Mouse (Mus musculus): ENCODE data around the gene Sipa1l2. TPM values are rescaled to one million over a fixed set of nuclear protein-coding genes. Genes with fewer than 3 reads are reported as not detected.
A peak's percentile ranks its signal among the peaks of the same experiment; 100 is the strongest.

The Sipa1l2 gene
- polyA plus RNA-seq, 2 experiments: 0.47 to 0.69 TPM

- WGBS (ENCODE audit: insufficient replicate concordance): 71% methylated on average over 8 of the region's 8 CpGs
- Histone ChIP-seq H3K27me3 (ENCODE audit: control insufficient read depth, insufficient read depth, low read length) (no peaks in the 10 kb centered on the region), H3K9ac (replicated peaks) (no peak overlapping the region), H3K4me1 (replicated peaks; ENCODE audit: control insufficient read depth in 2 of 2, insufficient read depth in 2 of 2, low read length in 1 of 2) (peaks cover 0 to 10% of the 10 kb centered on the region in 2 experiments; a peak in 2 of 4 replicates), H3K4me2 (ENCODE audit: low read depth) (no peak overlapping the region), H3K36me3 (replicated peaks; ENCODE audit: control insufficient read depth, insufficient read depth, low read depth) (no peaks in the 10 kb centered on the region), H3K27ac (no peak overlapping the region), H3K4me3 (ENCODE audit: insufficient read depth in 1 of 2, low read depth in 2 of 2, low read length in 2 of 2) (no peak overlapping the region), H3K9me3 (ENCODE audit: control insufficient read depth, low read length) (no peaks in the 10 kb centered on the region)
- ATAC-seq (ENCODE audit: insufficient read depth) (no peak), DNase-seq (ENCODE audit: low read depth in 3 of 3, low spot score in 3 of 3) (no peak)
- TF ChIP-seq CTCF (IDR thresholded peaks at IDR 0.05; ENCODE audit: low read depth) (no peak), EP300 (IDR thresholded peaks at IDR 0.05; ENCODE audit: low read depth) (no peak)
Measured at GRCm38 (mm10) chr8:125604817-125605512, 35.4 kb upstream of the Sipa1l2 start.

GRCm38 (mm10) chr8:125604213-125604816, 34.7 kb upstream of the Sipa1l2 start:
- no peak for ATAC-seq (ENCODE audit: insufficient read depth)
- Histone ChIP-seq H3K9ac (replicated peaks) (no peak overlapping the region), H3K36me3 (replicated peaks; ENCODE audit: control insufficient read depth, insufficient read depth, low read depth) (no peaks in the 10 kb centered on the region), H3K9me3 (ENCODE audit: control insufficient read depth, low read length) (no peaks in the 10 kb centered on the region), H3K4me3 (ENCODE audit: insufficient read depth in 1 of 2, low read depth in 2 of 2, low read length in 2 of 2) (no peak overlapping the region), H3K4me2 (ENCODE audit: low read depth) (no peak overlapping the region), H3K27me3 (ENCODE audit: control insufficient read depth, insufficient read depth, low read length) (no peaks in the 10 kb centered on the region), H3K27ac (no peak overlapping the region), H3K4me1 (replicated peaks; ENCODE audit: control insufficient read depth in 2 of 2, insufficient read depth in 2 of 2, low read length in 1 of 2) (peaks cover 0 to 10% of the 10 kb centered on the region in 2 experiments; a peak in 2 of 4 replicates)
- no peak for DNase-seq (ENCODE audit: low read depth in 3 of 3, low spot score in 3 of 3)
- TF ChIP-seq EP300 (IDR thresholded peaks at IDR 0.05; ENCODE audit: low read depth): no peak
- 74% methylated on average over 18 of the region's 18 CpGs for WGBS (ENCODE audit: insufficient replicate concordance)

GRCm38 (mm10) chr8:125603312-125603840, 33.8 kb upstream of the Sipa1l2 start:
- H3K4me2 ChIP-seq (ENCODE audit: low read depth): no peak overlapping the region
- WGBS (ENCODE audit: insufficient replicate concordance): 62% methylated on average over 8 of the region's 8 CpGs
- ATAC-seq (ENCODE audit: insufficient read depth) (peak; percentile 31; the same call in 1 of the 2 replicates), DNase-seq (ENCODE audit: low read depth in 3 of 3, low spot score in 3 of 3) (no peak)
- no peak overlapping the region for H3K27ac ChIP-seq
- no peaks in the 10 kb centered on the region for H3K27me3 ChIP-seq (ENCODE audit: control insufficient read depth, insufficient read depth, low read length)
- TF ChIP-seq CTCF (IDR thresholded peaks at IDR 0.05; ENCODE audit: low read depth) (no peak), EP300 (IDR thresholded peaks at IDR 0.05; ENCODE audit: low read depth) (no peak)
- H3K4me1 ChIP-seq (replicated peaks; ENCODE audit: control insufficient read depth in 2 of 2, insufficient read depth in 2 of 2, low read length in 1 of 2): peaks cover 0 to 10% of the 10 kb centered on the region in 2 experiments; a peak in 2 of 4 replicates
- H3K9me3 ChIP-seq (ENCODE audit: control insufficient read depth, low read length): no peaks in the 10 kb centered on the region
- no peak overlapping the region for H3K4me3 ChIP-seq (ENCODE audit: insufficient read depth in 1 of 2, low read depth in 2 of 2, low read length in 2 of 2)
- no peaks in the 10 kb centered on the region for H3K36me3 ChIP-seq (replicated peaks; ENCODE audit: control insufficient read depth, insufficient read depth, low read depth)
- H3K9ac ChIP-seq (replicated peaks): no peak overlapping the region

- 0 out of 2 replicates have a peak, but pooled peaks have one; percentile 15 for ATAC-seq (ENCODE audit: insufficient read depth)
- H3K4me1 ChIP-seq (replicated peaks; ENCODE audit: control insufficient read depth in 2 of 2, insufficient read depth in 2 of 2, low read length in 1 of 2): peaks cover 0 to 10% of the 10 kb centered on the region in 2 experiments; a peak in 2 of 4 replicates
- 17% methylated on average over 12 of the region's 12 CpGs for WGBS (ENCODE audit: insufficient replicate concordance)
- H3K9ac ChIP-seq (replicated peaks): no peak overlapping the region
- TF ChIP-seq CTCF (IDR thresholded peaks at IDR 0.05; ENCODE audit: low read depth) (no peak), EP300 (IDR thresholded peaks at IDR 0.05; ENCODE audit: low read depth) (no peak)
- H3K27ac ChIP-seq: no peak overlapping the region
- no peak overlapping the region for H3K4me2 ChIP-seq (ENCODE audit: low read depth)
- H3K9me3 ChIP-seq (ENCODE audit: control insufficient read depth, low read length): no peaks in the 10 kb centered on the region
- no peak overlapping the region for H3K4me3 ChIP-seq (ENCODE audit: insufficient read depth in 1 of 2, low read depth in 2 of 2, low read length in 2 of 2)
- H3K27me3 ChIP-seq (ENCODE audit: control insufficient read depth, insufficient read depth, low read length): no peaks in the 10 kb centered on the region
- no peaks in the 10 kb centered on the region for H3K36me3 ChIP-seq (replicated peaks; ENCODE audit: control insufficient read depth, insufficient read depth, low read depth)
- peak in 1 of 3 experiments; percentile 13 for DNase-seq (ENCODE audit: low read depth in 3 of 3, low spot score in 3 of 3)
Measured at GRCm38 (mm10) chr8:125600033-125600686, 30.6 kb upstream of the Sipa1l2 start.
